Mouse (Mus musculus): ENCODE data around the gene Prpmp5. TPM values are rescaled to one million over a fixed set of nuclear protein-coding genes. Genes with fewer than 3 reads are reported as not detected.

The Prpmp5 gene
- not detected for polyA plus RNA-seq (2017; shearing (Covaris generic))

DNA sequence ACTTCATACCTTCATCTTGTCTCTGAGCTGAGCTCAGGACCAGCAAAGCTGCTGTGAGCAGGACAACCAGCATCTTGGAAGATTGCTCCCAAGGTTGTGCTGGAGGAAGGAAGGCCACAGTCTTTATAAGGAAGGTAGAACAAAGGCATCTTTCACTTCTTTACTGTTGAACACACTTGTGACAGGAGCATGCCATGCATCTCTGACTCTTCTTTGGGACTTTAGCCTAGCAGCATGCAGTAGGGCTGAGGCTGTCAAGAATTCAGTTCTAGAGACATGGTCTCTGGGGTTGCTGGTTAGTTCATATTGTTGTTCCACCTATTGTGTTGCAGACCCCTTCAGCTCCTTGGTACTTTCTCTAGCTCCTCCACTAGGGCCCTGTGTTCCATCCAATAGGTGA is at the start of gene Prpmp5:
TSS of gene Prpmp5 (minus strand) at position 101 of the 400 bp plus-strand sequence.

DNA sequence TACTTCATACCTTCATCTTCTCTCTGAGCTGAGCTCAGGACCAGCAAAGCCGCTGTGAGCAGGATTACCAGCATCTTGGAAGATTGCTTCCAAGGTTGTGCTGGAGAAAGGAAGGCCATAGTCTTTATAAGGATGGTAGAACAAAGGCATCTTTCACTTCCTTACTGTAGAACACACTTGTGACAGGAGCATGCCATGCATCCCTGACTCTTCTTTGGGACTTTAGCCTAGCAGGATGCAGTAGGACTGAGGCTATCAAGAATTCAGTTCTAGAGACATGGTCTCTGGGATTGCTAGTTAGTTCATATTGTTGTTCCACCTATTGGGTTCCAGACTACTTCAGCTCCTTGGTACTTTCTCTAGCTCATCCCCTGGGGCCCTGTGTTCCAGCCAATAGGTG is 49.5 kb upstream of the Prpmp5 start, which contains the start of gene Gm8882:
TSS of gene Gm8882 (minus strand) at position 101 of the 400 bp plus-strand sequence.

Other genes with a start within 250 kb of the Prpmp5 start
- gene Prb1, start 104.2 kb downstream of the Prpmp5 start, polyA plus RNA-seq (2017; shearing (Covaris generic)) = not detected
- not detected for gene Gm8882, start 49.4 kb upstream of the Prpmp5 start, polyA plus RNA-seq (2017; shearing (Covaris generic))